Mouse (Mus musculus) heart, embryonic 13.5 days (tissue): Measurements from ENCODE around the gene Gm28043. TPM values are rescaled to one million over a fixed set of nuclear protein-coding genes. Genes with fewer than 3 reads are reported as not detected.

Experiments used
- ATAC-seq: fragments of 200-750 bp; cut with Nextera tagmentation; 2 replicates; pipeline ENCODE4 v1.8.0; 2017; ENCODE audit warnings: moderate TSS enrichment; ENCODE audit not compliant: insufficient number of reproducible peaks, low FRiP score, low TSS enrichment; ENCODE audit errors: extremely low read depth
- H3K27ac ChIP-seq: fragments of 300-500 bp; sonication (generic); replicated peaks from 2 replicates; pipeline ENCODE4 v1.5.1; 2015; ENCODE audit warnings: moderate library complexity, mild to moderate bottlenecking, inconsistent platforms
- H3K27me3 ChIP-seq: fragments of 300-500 bp; sonication (generic); replicated peaks from 2 replicates; pipeline ENCODE4 v1.6.1; 2015; ENCODE audit warnings: mild to moderate bottlenecking, inconsistent platforms
- H3K36me3 ChIP-seq: fragments of 300-500 bp; sonication (generic); 2 replicates; pipeline ENCODE4 v1.6.1; 2015; ENCODE audit warnings: mild to moderate bottlenecking, inconsistent platforms
- H3K4me1 ChIP-seq: fragments of 300-500 bp; sonication (generic); 2 replicates; pipeline ENCODE4 v1.6.1; 2015; ENCODE audit warnings: inconsistent platforms
- H3K4me2 ChIP-seq: fragments of 300-500 bp; sonication (generic); 2 replicates; pipeline ENCODE4 v1.6.1; 2015; ENCODE audit warnings: inconsistent platforms, mild to moderate bottlenecking, moderate library complexity
- H3K4me3 ChIP-seq: fragments of 300-500 bp; sonication (generic); 2 replicates; pipeline ENCODE4 v1.5.1; 2015; ENCODE audit warnings: moderate library complexity, mild to moderate bottlenecking, inconsistent platforms
- H3K9ac ChIP-seq: fragments of 300-500 bp; sonication (generic); 2 replicates; pipeline ENCODE4 v1.6.1; 2015; ENCODE audit warnings: inconsistent platforms, mild to moderate bottlenecking, moderate library complexity
- H3K9me3 ChIP-seq: fragments of 300-500 bp; sonication (generic); 2 replicates; pipeline ENCODE4 v1.6.1; 2016; ENCODE audit warnings: inconsistent platforms
- WGBS: fragments of 180-500 bp; shearing (Covaris S2); methylation state at CpG from one replicate; pipeline ENCODE4 v1.1.7; 2015; ENCODE audit warnings: mixed read lengths; 5-methylcytosine and 5-hydroxymethylcytosine counted together
- microRNA-seq: library from miRNA; unstranded; fragments of <30 nt; microRNA quantifications from one replicate; pipeline ENCODE4, GENCODE M21; 2016
- polyA plus RNA-seq: library from polyadenylated mRNA; unstranded; fragments of >200 nt; fragmentation: Nextera tagmentation; extraction: Ambion mirVana; gene quantifications from 2 replicates; pipeline ENCODE4 v1.2.1, GENCODE M21; 2015

Gm28043 gene
- polyA plus RNA-seq, 1 experiment from 2014 or later: 1.6 TPM

- 62% methylated on average over 6 of the region's 6 CpGs for WGBS
- Histone ChIP-seq H3K36me3 (no peaks in the 10 kb centered on the region), H3K9me3 (no peaks in the 10 kb centered on the region), H3K27ac (no peak overlapping the region), H3K4me1 (peaks cover 31% of the 10 kb centered on the region), H3K4me3 (no peak overlapping the region), H3K9ac (no peak overlapping the region), H3K27me3 (no peaks in the 10 kb centered on the region), H3K4me2 (no peak overlapping the region)
- no peak for ATAC-seq
Observed at GRCm38 (mm10) chr17:29731953-29732325, 117.3 kb downstream of the Gm28043 start.

GRCm38 (mm10) chr17:29732522-29732921 lies 117.8 kb downstream of the Gm28043 start:
- Histone ChIP-seq H3K27ac (no peak overlapping the region), H3K4me1 (peaks cover 35% of the 10 kb centered on the region), H3K4me3 (no peak overlapping the region), H3K9ac (no peak overlapping the region), H3K27me3 (no peaks in the 10 kb centered on the region), H3K36me3 (no peaks in the 10 kb centered on the region), H3K4me2 (no peak overlapping the region), H3K9me3 (no peaks in the 10 kb centered on the region)
- no peak for ATAC-seq
- WGBS: 77% methylated on average over 2 of the region's 2 CpGs

- H3K4me1 ChIP-seq: peaks cover 43% of the 10 kb centered on the region
- H3K27ac ChIP-seq: 0 out of 2 replicates have a peak overlapping the region, but pooled peaks have one; percentile 3
- H3K9me3 ChIP-seq: no peaks in the 10 kb centered on the region
- no peak overlapping the region for H3K4me2 ChIP-seq
- no peak overlapping the region for H3K4me3 ChIP-seq
- H3K27me3 ChIP-seq: no peaks in the 10 kb centered on the region
- ATAC-seq: no peak
- 0 out of 2 replicates have a peak overlapping the region, but pooled peaks have one; percentile 41 for H3K9ac ChIP-seq
- WGBS: 33% methylated on average over 15 of the region's 15 CpGs
- H3K36me3 ChIP-seq: no peaks in the 10 kb centered on the region
Observed at GRCm38 (mm10) chr17:29736448-29737014, 121.9 kb downstream of the Gm28043 start.

- 0 out of 2 replicates have a peak overlapping the region, but pooled peaks have one; percentile 64 for H3K9ac ChIP-seq
- H3K4me1 ChIP-seq: peaks cover 47% of the 10 kb centered on the region
- peak; percentile 55; the same call in 1 of the 2 replicates for ATAC-seq
- WGBS: 37% methylated on average over 22 of the region's 22 CpGs
- H3K4me2 ChIP-seq: peak overlapping the region; percentile 53
- peak overlapping the region; percentile 36; the same call in 1 of the 2 replicates for H3K27ac ChIP-seq
- H3K9me3 ChIP-seq: no peaks in the 10 kb centered on the region
- no peak overlapping the region for H3K4me3 ChIP-seq
- H3K36me3 ChIP-seq: no peaks in the 10 kb centered on the region
- H3K27me3 ChIP-seq: no peaks in the 10 kb centered on the region; the same call in 1 of the 2 replicates
Observed at GRCm38 (mm10) chr17:29737849-29738804, 123.5 kb downstream of the Gm28043 start.

- WGBS: 66% methylated on average over 6 of the region's 6 CpGs
- no peak for ATAC-seq
- Histone ChIP-seq H3K36me3 (no peaks in the 10 kb centered on the region), H3K4me2 (no peak overlapping the region), H3K4me3 (no peak overlapping the region), H3K27ac (no peak overlapping the region), H3K9me3 (no peaks in the 10 kb centered on the region), H3K27me3 (peaks cover 11% of the 10 kb centered on the region), H3K9ac (no peak overlapping the region), H3K4me1 (peaks cover 39% of the 10 kb centered on the region)
Observed at GRCm38 (mm10) chr17:29747466-29747865, 132.8 kb downstream of the Gm28043 start.

Small RNA genes lying within 50 kb of the gene (microRNA-seq; reads per million reads assigned to microRNA genes)
- not detected for gene Mir7667

Other genes with a start within 250 kb of the Gm28043 start
- 19.3 and 20.0 TPM in 2 replicates for gene Pim1, start 124.1 kb upstream of the Gm28043 start, polyA plus RNA-seq
- gene Gm17657, start 65.2 kb upstream of the Gm28043 start, polyA plus RNA-seq: not detected in 2 replicates
- 10.3 and 10.7 TPM in 2 replicates for gene Tbc1d22b, start 65.1 kb upstream of the Gm28043 start, polyA plus RNA-seq
- 0.59 and 0.89 TPM in 2 replicates for gene Tmem217, start 62.5 kb upstream of the Gm28043 start, polyA plus RNA-seq
- 47.7 and 54.1 TPM in 2 replicates for gene Rnf8, start 86 bp upstream of the Gm28043 start, polyA plus RNA-seq
- gene Cmtr1, start 45.7 kb downstream of the Gm28043 start, polyA plus RNA-seq: 87.9 and 91.2 TPM in 2 replicates
- gene Ccdc167, start 102.2 kb downstream of the Gm28043 start, polyA plus RNA-seq: 14.4 and 14.6 TPM in 2 replicates